Mouse (Mus musculus) CH12.LX (cell line): ENCODE measurements around the gene Gm26602. TPM values are rescaled to one million over a fixed set of nuclear protein-coding genes. Genes with fewer than 3 reads are reported as not detected.

ENCODE experiments used
- DNase-seq: peaks from one replicate; pipeline ENCODE4 v3.0.0-alpha.2; 2013; ENCODE audit errors: extremely low read depth
- H3K27ac ChIP-seq: 2 replicates; pipeline ENCODE4 v1.5.1; 2012; ENCODE audit warnings: low read depth, mild to moderate bottlenecking, control low read depth, moderate library complexity; ENCODE audit not compliant: insufficient read depth
- H3K27me3 ChIP-seq: replicated peaks from 2 replicates; pipeline ENCODE3; 2012; ENCODE audit warnings: inconsistent platforms
- H3K36me3 ChIP-seq, 2 experiments: replicated peaks in 1 of 2; 2 replicates each; pipeline versions ENCODE3 to v1.6.1; 2012; ENCODE audit warnings: inconsistent platforms in 1 of 2, low read length in 1 of 2, mild to moderate bottlenecking in 1 of 2, mixed read lengths in 1 of 2, moderate library complexity in 1 of 2; ENCODE audit not compliant: control insufficient read depth in 1 of 2, insufficient read depth in 1 of 2
- H3K4me1 ChIP-seq, 2 experiments: 2 replicates each; pipeline ENCODE4 v1.6.1; 2012; ENCODE audit warnings: inconsistent platforms in 1 of 2, moderate library complexity in 1 of 2; ENCODE audit not compliant: insufficient read depth in 2 of 2, control insufficient read depth in 1 of 2
- H3K4me2 ChIP-seq: 2 replicates; pipeline ENCODE4 v1.6.1; 2012; ENCODE audit warnings: low read depth, mild to moderate bottlenecking, control low read depth; ENCODE audit not compliant: poor library complexity, insufficient read depth, severe bottlenecking
- H3K4me3 ChIP-seq, 3 experiments: fragments of 150-350 bp in 1 of 3; sonication (generic) in 1 of 3; replicated peaks in 1 of 3; 2 replicates each; pipeline versions ENCODE3 to v1.5.1; 2011 to 2012; ENCODE audit warnings: low read depth in 2 of 3, low read length in 2 of 3, mild to moderate bottlenecking in 2 of 3, moderate library complexity in 2 of 3, control low read depth in 1 of 3, improper control_type of control experiment in 1 of 3, inconsistent platforms in 1 of 3, mixed read lengths in 1 of 3; ENCODE audit not compliant: poor library complexity in 1 of 3
- H3K79me2 ChIP-seq: replicated peaks from 2 replicates; pipeline ENCODE4 v1.6.1; 2012; ENCODE audit warnings: mild to moderate bottlenecking, moderate library complexity; ENCODE audit not compliant: control insufficient read depth, poor library complexity, insufficient read depth, severe bottlenecking; ENCODE audit errors: extremely low read depth
- H3K9ac ChIP-seq: 2 replicates; pipeline ENCODE4 v1.6.1; 2012; ENCODE audit warnings: low read depth, mild to moderate bottlenecking, control low read depth, moderate library complexity; ENCODE audit not compliant: insufficient read depth
- H3K9me3 ChIP-seq: replicated peaks from 2 replicates; pipeline ENCODE3; 2012; ENCODE audit warnings: low read length, inconsistent platforms, mixed read lengths
- BHLHE40 ChIP-seq: IDR thresholded peaks from 2 replicates; pipeline ENCODE4 v1.6.1; 2011; ENCODE audit warnings: mild to moderate bottlenecking, low read depth, low read length, improper control_type of control experiment
- CTCF ChIP-seq, 2 experiments: IDR thresholded peaks in 1 of 2; conservative IDR thresholded peaks in 1 of 2; 2 replicates each; pipeline ENCODE4 v1.5.1; 2011 to 2012; ENCODE audit warnings: low read depth in 2 of 2, low read length in 2 of 2, improper control_type of control experiment in 1 of 2, inconsistent platforms in 1 of 2, mild to moderate bottlenecking in 1 of 2, moderate library complexity in 1 of 2
- E2F4 ChIP-seq: IDR thresholded peaks from 2 replicates; pipeline ENCODE4 v1.6.1; 2011; ENCODE audit warnings: low read depth, low read length, improper control_type of control experiment; ENCODE audit not compliant: insufficient replicate concordance
- ELF1 ChIP-seq: IDR thresholded peaks from 2 replicates; pipeline ENCODE4 v1.6.1; 2014; ENCODE audit warnings: low read depth, mild to moderate bottlenecking, inconsistent platforms, low read length, improper control_type of control experiment
- EP300 ChIP-seq: IDR thresholded peaks from 2 replicates; pipeline ENCODE4 v1.6.1; 2011; ENCODE audit warnings: low read length, improper control_type of control experiment
- ETS1 ChIP-seq: conservative IDR thresholded peaks from 2 replicates; pipeline ENCODE4 v1.6.1; 2012; ENCODE audit warnings: low read depth, mild to moderate bottlenecking, inconsistent platforms, low read length, improper control_type of control experiment, moderate library complexity
- GABPA ChIP-seq: IDR thresholded peaks from 2 replicates; pipeline ENCODE4 v1.6.1; 2012; ENCODE audit warnings: low read depth, low read length, improper control_type of control experiment, inconsistent platforms; ENCODE audit not compliant: insufficient replicate concordance
- HCFC1 ChIP-seq: IDR thresholded peaks from 2 replicates; pipeline ENCODE4 v1.6.1; 2012; ENCODE audit warnings: low read depth, mild to moderate bottlenecking, inconsistent platforms, low read length, improper control_type of control experiment
- IRF4 ChIP-seq: IDR thresholded peaks from 2 replicates; pipeline ENCODE4 v1.6.1; 2014; ENCODE audit warnings: low read depth, mild to moderate bottlenecking, inconsistent platforms, low read length, improper control_type of control experiment
- JUN ChIP-seq: IDR thresholded peaks from 2 replicates; pipeline ENCODE4 v1.6.1; 2011; ENCODE audit warnings: low read depth, mild to moderate bottlenecking, low read length, improper control_type of control experiment, moderate library complexity; ENCODE audit not compliant: insufficient read depth
- JUND ChIP-seq: conservative IDR thresholded peaks from 2 replicates; pipeline ENCODE4 v1.6.1; 2011; ENCODE audit warnings: low read depth, low read length, improper control_type of control experiment
- KAT2A ChIP-seq: IDR thresholded peaks from 2 replicates; pipeline ENCODE4 v1.6.1; 2012; ENCODE audit warnings: low read length, improper control_type of control experiment, inconsistent platforms; ENCODE audit not compliant: insufficient replicate concordance
- MAFK ChIP-seq: IDR thresholded peaks from 2 replicates; pipeline ENCODE4 v1.6.1; 2011; ENCODE audit warnings: low read length, improper control_type of control experiment; ENCODE audit not compliant: insufficient replicate concordance
- MAX ChIP-seq: IDR thresholded peaks from 2 replicates; pipeline ENCODE4 v1.6.1; 2011; ENCODE audit warnings: low read length, improper control_type of control experiment
- MAZ ChIP-seq: IDR thresholded peaks from 2 replicates; pipeline ENCODE4 v1.6.1; 2012; ENCODE audit warnings: low read depth, mild to moderate bottlenecking, inconsistent platforms, low read length, improper control_type of control experiment, moderate library complexity
- MEF2A ChIP-seq: IDR thresholded peaks from 2 replicates; pipeline ENCODE4 v1.6.1; 2014; ENCODE audit warnings: low read depth, mild to moderate bottlenecking, inconsistent platforms, low read length, improper control_type of control experiment, borderline replicate concordance
- MXI1 ChIP-seq: IDR thresholded peaks from 2 replicates; pipeline ENCODE4 v1.6.1; 2011; ENCODE audit warnings: mild to moderate bottlenecking, low read depth, low read length, improper control_type of control experiment
- MYC ChIP-seq: IDR thresholded peaks from 2 replicates; pipeline ENCODE4 v1.6.1; 2011; ENCODE audit warnings: low read depth, mild to moderate bottlenecking, improper control_type of control experiment, low read length
- NELFE ChIP-seq: IDR thresholded peaks from 2 replicates; pipeline ENCODE4 v1.6.1; 2011; ENCODE audit warnings: low read depth, low read length, improper control_type of control experiment
- NRF1 ChIP-seq: IDR thresholded peaks from 2 replicates; pipeline ENCODE4 v1.6.1; 2014; ENCODE audit warnings: low read depth, mild to moderate bottlenecking, inconsistent platforms, low read length, improper control_type of control experiment, moderate library complexity
- POLR2A ChIP-seq: IDR thresholded peaks from 2 replicates; pipeline ENCODE4 v1.6.1; 2011; ENCODE audit warnings: low read depth, mild to moderate bottlenecking, improper control_type of control experiment, low read length
- POLR2AphosphoS2 ChIP-seq: IDR thresholded peaks from 2 replicates; pipeline ENCODE4 v1.6.1; 2011; ENCODE audit warnings: low read depth, low read length, improper control_type of control experiment
- RAD21 ChIP-seq: IDR thresholded peaks from 2 replicates; pipeline ENCODE4 v1.6.1; 2011; ENCODE audit warnings: low read depth, mild to moderate bottlenecking, low read length, improper control_type of control experiment, moderate library complexity
- RCOR1 ChIP-seq: conservative IDR thresholded peaks from 2 replicates; pipeline ENCODE4 v1.6.1; 2012; ENCODE audit warnings: low read depth, mild to moderate bottlenecking, inconsistent platforms, low read length, improper control_type of control experiment
- SIN3A ChIP-seq: IDR thresholded peaks from 2 replicates; pipeline ENCODE4 v1.6.1; 2012; ENCODE audit warnings: low read length, improper control_type of control experiment, inconsistent platforms
- SMC3 ChIP-seq: IDR thresholded peaks from 2 replicates; pipeline ENCODE4 v1.6.1; 2011; ENCODE audit warnings: low read depth, low read length, improper control_type of control experiment
- TBP ChIP-seq: conservative IDR thresholded peaks from 2 replicates; pipeline ENCODE4 v1.6.1; 2011; ENCODE audit warnings: low read depth, low read length, improper control_type of control experiment
- TCF12 ChIP-seq: IDR thresholded peaks from 2 replicates; pipeline ENCODE4 v1.6.1; 2014; ENCODE audit warnings: low read depth, mild to moderate bottlenecking, inconsistent platforms, low read length, improper control_type of control experiment
- USF1 ChIP-seq: IDR thresholded peaks from 2 replicates; pipeline ENCODE4 v1.6.1; 2014; ENCODE audit warnings: low read depth, mild to moderate bottlenecking, inconsistent platforms, low read length, improper control_type of control experiment
- ZC3H11A ChIP-seq: IDR thresholded peaks from 2 replicates; pipeline ENCODE4 v1.6.1; 2012; ENCODE audit warnings: low read depth, mild to moderate bottlenecking, inconsistent platforms, low read length, improper control_type of control experiment
- ZNF384 ChIP-seq: IDR thresholded peaks from 2 replicates; pipeline ENCODE4 v1.6.1; 2012; ENCODE audit warnings: low read depth, low read length, improper control_type of control experiment, inconsistent platforms
- dilution Hi-C: fragments of 300-500 bp; cut with MboI; formaldehyde crosslinking; loops from 2 replicates; pipeline ENCODE4 v1.14.3; 2020; ENCODE audit warnings: low sequenced_read_pairs; ENCODE audit not compliant: extremely low pct_unique_long_range_greater_than_20kb, extremely low pct_ligation_motif_present
- in situ Hi-C: fragments of 300-500 bp; cut with MboI; formaldehyde crosslinking; loops from 3 replicates; pipeline ENCODE4 v1.14.3; 2019; ENCODE audit warnings: low sequenced_read_pairs, low pct_ligation_motif_present, low pct_unique_long_range_greater_than_20kb, mixed read lengths
- polyA plus RNA-seq: library from polyadenylated mRNA; unstranded; fragments of >175 nt; gene quantifications from 2 replicates; pipeline ENCODE4 v1.2.1, GENCODE M21; 2012; ENCODE audit warnings: low read depth; ENCODE audit not compliant: insufficient read length
- total RNA-seq, 2 experiments: library from RNA; depleted of rRNA; stranded (reverse); fragments of 300-350 nt in 1 of 2; fragments of >200 nt in 1 of 2; gene quantifications; 2 replicates each; pipeline ENCODE4 v1.2.3; 2012 to 2014

Gene Gm26602
- total and polyA plus RNA-seq, 3 experiments, result 8.1 TPM; not detected in 2

DNA sequence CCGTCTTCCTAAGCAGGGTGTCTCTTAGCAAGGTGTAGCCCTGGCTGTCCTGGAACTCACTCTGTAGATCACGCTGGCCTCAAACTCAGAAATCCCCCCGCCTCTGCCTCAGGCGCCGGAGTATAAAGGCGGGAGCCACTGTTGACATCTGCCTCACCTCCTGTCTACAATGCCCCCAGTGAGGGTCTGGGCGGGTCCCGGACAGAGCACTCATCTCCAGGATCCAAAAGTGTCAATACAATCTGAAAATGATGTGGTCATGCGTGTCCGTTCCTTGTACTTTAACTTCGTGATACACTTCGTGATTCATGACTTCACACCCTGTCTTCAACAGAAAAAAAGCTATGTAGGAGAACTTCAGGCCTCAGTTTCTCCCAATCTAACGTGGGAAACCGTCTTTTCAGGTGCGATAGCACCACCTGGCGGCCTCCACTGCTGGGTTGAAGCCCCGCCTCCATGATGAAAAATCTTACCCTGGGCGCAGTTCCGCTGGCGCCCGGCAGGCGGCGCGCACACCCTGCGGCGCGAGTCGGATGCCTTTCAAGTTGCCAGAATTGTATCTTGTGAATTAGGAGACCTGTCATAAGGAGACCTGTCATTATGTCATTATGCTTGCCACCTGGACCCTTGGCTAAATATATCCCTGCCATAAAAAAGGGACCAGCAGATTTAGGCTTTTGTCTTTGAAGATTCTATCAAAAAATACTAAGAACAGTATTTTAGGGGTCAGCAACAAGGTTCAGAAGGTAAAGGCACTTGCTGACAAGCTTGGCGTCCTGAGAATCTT lies 14.5 kb downstream of the Gm26602 start:
- TF ChIP-seq MAX, result no peak
- TF ChIP-seq HCFC1, result peak; percentile 52
- TF ChIP-seq E2F4, result 0 out of 2 replicates have a peak, but pooled peaks have one; percentile 49
- TF ChIP-seq MAFK, result no peak
- TF ChIP-seq TCF12, result peak; percentile 76
- TF ChIP-seq GABPA, result no peak; the same call in 1 of the 2 replicates
- no peak; the same call in 1 of the 2 replicates for TF ChIP-seq JUND
- TF ChIP-seq ZC3H11A, result peak; percentile 99
- TF ChIP-seq RAD21, result no peak; the same call in none of the 2 replicates
- peak; percentile 79 for TF ChIP-seq NELFE
- TF ChIP-seq IRF4, result peak; percentile 86
- no peak for TF ChIP-seq TBP
- peak; percentile 90 for TF ChIP-seq MEF2A
- peak; percentile 100 for TF ChIP-seq SMC3
- TF ChIP-seq CTCF (conservative IDR thresholded peaks at IDR 0.05 in 1 of 2, IDR thresholded peaks at IDR 0.05 in 1 of 2; ENCODE audit: low read depth in 2 of 2, low read length in 2 of 2), result peak; percentile 94 to 100
- peak; percentile 12; the same call in 1 of the 2 replicates for TF ChIP-seq ZNF384
- TF ChIP-seq MYC, result peak; percentile 64
- TF ChIP-seq USF1, result no peak
- TF ChIP-seq ETS1, result peak; percentile 56; the same call in 1 of the 2 replicates
- peak; percentile 56; the same call in 1 of the 2 replicates for TF ChIP-seq POLR2A
- no peak for TF ChIP-seq RCOR1
- TF ChIP-seq MXI1, result peak; percentile 52; the same call in 1 of the 2 replicates
- peak; percentile 61 for TF ChIP-seq ELF1
- no peak for TF ChIP-seq JUN
- TF ChIP-seq MAZ, result peak; percentile 60; the same call in 1 of the 2 replicates
- no peak for TF ChIP-seq KAT2A
- TF ChIP-seq BHLHE40, result 0 out of 2 replicates have a peak, but pooled peaks have one; percentile 41
- TF ChIP-seq EP300, result peak; percentile 53
- TF ChIP-seq POLR2AphosphoS2, result no peak
- TF ChIP-seq NRF1, result peak; percentile 48
- peak; percentile 94 for TF ChIP-seq SIN3A
- H3K27me3 ChIP-seq, result no peaks in the 10 kb centered on the region
- dilution Hi-C loops, result no loop called here
- H3K4me1 ChIP-seq, result peaks cover 2 to 38% of the 10 kb centered on the region in 2 experiments
- H3K4me2 ChIP-seq, result peak overlapping the region; percentile 92
- H3K36me3 ChIP-seq, result peaks cover 0 to 6% of the 10 kb centered on the region in 2 experiments
- peaks cover 4% of the 10 kb centered on the region for H3K9me3 ChIP-seq
- peak; percentile 81 for DNase-seq
- in situ Hi-C loops, result loop anchor here (5.0 kb wide), 3 partner anchors 33 to 93 kb away; partner anchors contain the start of genes Cfd and Wdr18
- peaks cover 33% of the 10 kb centered on the region for H3K79me2 ChIP-seq
- H3K9ac ChIP-seq, result peak overlapping the region; percentile 75; the same call in 1 of the 2 replicates
- no peak overlapping the region for H3K4me3 ChIP-seq
- H3K27ac ChIP-seq, result peak overlapping the region; percentile 81; the same call in 1 of the 2 replicates
